Mouse (Mus musculus) kidney, adult 8-10 months (tissue): ENCODE data around the gene Olfr1230.

Experiments
- DNase-seq, 2 experiments: peaks; one replicate each; pipeline ENCODE4 v3.0.0; 2022

Gene Olfr1230

GRCm38 (mm10) chr2:89297168-89297567 is at the start of gene Olfr1230:
Gene Olfr1230 (minus strand): TSS chr2:89297268.
- DNase-seq = no peak

- no peak for DNase-seq
These were observed 45.2 kb upstream of the Olfr1230 start, which contains the start of gene Olfr1233 for GRCm38 (mm10) chr2:89342298-89342697. Gene Olfr1233 (minus strand): TSS chr2:89342398.

- DNase-seq = no peak
These were observed 32.5 kb upstream of the Olfr1230 start, which contains the start of gene Olfr1232 for GRCm38 (mm10) chr2:89329575-89329974. Gene Olfr1232 (minus strand): TSS chr2:89329675.

GRCm38 (mm10) chr2:89306974-89307373 is 9.9 kb upstream of the Olfr1230 start, which contains the start of gene Olfr1231:
Gene Olfr1231 (minus strand): TSS chr2:89307074.
- DNase-seq = no peak

- DNase-seq = no peak
These were observed 9.2 kb downstream of the Olfr1230 start, which contains the start of gene Olfr1229 for GRCm38 (mm10) chr2:89287914-89288313. Gene Olfr1229 (minus strand): TSS chr2:89288014.

- DNase-seq = no peak
These were observed 43.1 kb downstream of the Olfr1230 start, which contains the start of gene Olfr1228 for GRCm38 (mm10) chr2:89253962-89254361. Gene Olfr1228 (minus strand): TSS chr2:89254062.
